In genomic region chr8:108691456-108692238, GRCm38 (mm10) we compare ENCODE assay signal across 8 mouse cellular contexts.
A peak's percentile ranks its signal among the peaks of the same experiment; 100 is the strongest.
DNase-seq lines count a peak whose midpoint lies in the region; ATAC-seq lines count a peak whose summit lies in the region.

No protein-coding gene starts in this region.

- peak overlapping the region; percentile 44 for H3K4me2 ChIP-seq in embryonic facial prominence, embryonic 11.5 days (ENCODE audit: low read depth, low read length)
- H3K4me2 ChIP-seq in hindbrain, embryonic 12.5 days (replicated peaks): peak overlapping the region; percentile 50
- peak overlapping the region; percentile 49 for H3K4me2 ChIP-seq in liver, embryonic 16.5 days (ENCODE audit: low read depth, low read length)
- H3K4me2 ChIP-seq in neural tube, embryonic 15.5 days: peak overlapping the region; percentile 58

- peaks cover 10% of the 10 kb centered on the region for H3K27me3 ChIP-seq in embryonic facial prominence, embryonic 11.5 days (ENCODE audit: control insufficient read depth, insufficient read depth, low read length)
- H3K27me3 ChIP-seq in hindbrain, embryonic 12.5 days: peaks cover 42% of the 10 kb centered on the region
- H3K27me3 ChIP-seq in liver, embryonic 16.5 days (ENCODE audit: control insufficient read depth, insufficient read depth, low read depth, low read length): peaks cover 25% of the 10 kb centered on the region
- H3K27me3 ChIP-seq in neural tube, embryonic 15.5 days (replicated peaks): peaks cover 24% of the 10 kb centered on the region

- 3% methylated on average over 21 of the region's 21 CpGs for WGBS in embryonic facial prominence, embryonic 11.5 days
- WGBS in hindbrain, embryonic 12.5 days: 6% methylated on average over 20 of the region's 21 CpGs
- 3% methylated on average over 21 of the region's 21 CpGs for WGBS in liver, embryonic 16.5 days (ENCODE audit: insufficient replicate concordance)
- WGBS in neural tube, embryonic 15.5 days: 2% methylated on average over 21 of the region's 21 CpGs

- H3K9ac ChIP-seq in embryonic facial prominence, embryonic 11.5 days (replicated peaks; ENCODE audit: low read length): peak overlapping the region; percentile 22; the same call in 1 of the 2 replicates
- H3K9ac ChIP-seq in hindbrain, embryonic 12.5 days: peak overlapping the region; percentile 50
- no peak overlapping the region for H3K9ac ChIP-seq in liver, embryonic 16.5 days (ENCODE audit: low read depth, low read length)
- H3K9ac ChIP-seq in neural tube, embryonic 15.5 days (replicated peaks): peak overlapping the region; percentile 45

- H3K9me3 ChIP-seq in embryonic facial prominence, embryonic 11.5 days (replicated peaks; ENCODE audit: control insufficient read depth, low read length): no peaks in the 10 kb centered on the region
- no peaks in the 10 kb centered on the region for H3K9me3 ChIP-seq in hindbrain, embryonic 12.5 days (replicated peaks)
- H3K9me3 ChIP-seq in liver, embryonic 16.5 days (replicated peaks; ENCODE audit: control insufficient read depth, low read length): no peaks in the 10 kb centered on the region
- H3K9me3 ChIP-seq in neural tube, embryonic 15.5 days (replicated peaks): no peaks in the 10 kb centered on the region

- H3K4me1 ChIP-seq in embryonic facial prominence, embryonic 11.5 days (ENCODE audit: control insufficient read depth, insufficient read depth, low read length): peaks cover 9% of the 10 kb centered on the region
- H3K4me1 ChIP-seq in hindbrain, embryonic 12.5 days: peaks cover 40% of the 10 kb centered on the region
- H3K4me1 ChIP-seq in liver, embryonic 16.5 days (ENCODE audit: control insufficient read depth, low read depth, low read length): peaks cover 8% of the 10 kb centered on the region
- H3K4me1 ChIP-seq in neural tube, embryonic 15.5 days: peaks cover 37% of the 10 kb centered on the region

- 0 out of 2 replicates have a peak, but pooled peaks have one; percentile 16 for ATAC-seq in embryonic facial prominence, embryonic 11.5 days (replicated peaks; ENCODE audit: insufficient number of reproducible peaks, low FRiP score, low TSS enrichment, low read depth)
- peak; percentile 65; the same call in 1 of the 2 replicates for ATAC-seq in hindbrain, embryonic 12.5 days (ENCODE audit: low FRiP score)
- ATAC-seq in liver, embryonic 16.5 days (ENCODE audit: low read depth): peak; percentile 33
- ATAC-seq in neural tube, embryonic 15.5 days (ENCODE audit: low FRiP score): peak; percentile 79

- no peak overlapping the region; the same call in 1 of the 2 replicates for H3K27ac ChIP-seq in embryonic facial prominence, embryonic 11.5 days (replicated peaks; ENCODE audit: low read depth, low read length)
- peak overlapping the region; percentile 88 for H3K27ac ChIP-seq in hindbrain, embryonic 12.5 days
- no peak overlapping the region for H3K27ac ChIP-seq in liver, embryonic 16.5 days (ENCODE audit: low read length)
- H3K27ac ChIP-seq in neural tube, embryonic 15.5 days (replicated peaks): peak overlapping the region; percentile 83

- H3K4me3 ChIP-seq in embryonic facial prominence, embryonic 11.5 days (ENCODE audit: low read depth, low read length): peak overlapping the region; percentile 14
- peak overlapping the region; percentile 13 for H3K4me3 ChIP-seq in hindbrain, embryonic 12.5 days
- peak overlapping the region; percentile 22 for H3K4me3 ChIP-seq in liver, embryonic 16.5 days (ENCODE audit: low read depth, low read length)
- peak overlapping the region; percentile 27 for H3K4me3 ChIP-seq in neural tube, embryonic 15.5 days (replicated peaks)

- DNase-seq in right cerebral cortex, postnatal 10 days (ENCODE audit: low spot score in 2 of 2): peak; percentile 56 to 59
- no peak for DNase-seq in right cerebral cortex, postnatal 36 days (ENCODE audit: low spot score in 2 of 2)
- peak; percentile 78 for DNase-seq in embryonic facial prominence, embryonic 11.5 days (ENCODE audit: low spot score)
- DNase-seq in ovary, postnatal 10 days (ENCODE audit: low spot score): no peak
- DNase-seq in adipocyte (ENCODE audit: low spot score): no peak

- no peaks in the 10 kb centered on the region for H3K36me3 ChIP-seq in embryonic facial prominence, embryonic 11.5 days (replicated peaks; ENCODE audit: control insufficient read depth, insufficient read depth, low read depth, low read length)
- no peaks in the 10 kb centered on the region for H3K36me3 ChIP-seq in hindbrain, embryonic 12.5 days
- no peaks in the 10 kb centered on the region for H3K36me3 ChIP-seq in liver, embryonic 16.5 days (ENCODE audit: control insufficient read depth, insufficient read depth)
- no peaks in the 10 kb centered on the region for H3K36me3 ChIP-seq in neural tube, embryonic 15.5 days

Comparison
In these comparisons a context has a peak if more than half of its experiments do, and no peak if none do; other contexts are left out.
1. DNase-seq: peak in right cerebral cortex, postnatal 10 days (2 of 2) and embryonic facial prominence, embryonic 11.5 days (single experiment); none in right cerebral cortex, postnatal 36 days (0 of 2), ovary, postnatal 10 days (single experiment) and adipocyte (single experiment).
2. ATAC-seq: peak in every context shown above with its lines; median percentile 79 in neural tube, embryonic 15.5 days; 65 in hindbrain, embryonic 12.5 days; 33 in liver, embryonic 16.5 days; 16 in embryonic facial prominence, embryonic 11.5 days.
3. H3K27ac ChIP-seq: peak in hindbrain, embryonic 12.5 days (single experiment) and neural tube, embryonic 15.5 days (single experiment); none in embryonic facial prominence, embryonic 11.5 days (single experiment) and liver, embryonic 16.5 days (single experiment).
4. Peak in every context shown above with its lines, with median percentiles within 50 percentile points of each other: H3K4me2 ChIP-seq and H3K4me3 ChIP-seq.